Mouse (Mus musculus) heart, postnatal 25 days (tissue): Measurements from ENCODE around the gene Cep295nl. TPM values are rescaled to one million over a fixed set of nuclear protein-coding genes. Genes with fewer than 3 reads are reported as not detected.
A peak's percentile ranks its signal among the peaks of the same experiment; 100 is the strongest.

ENCODE experiments used
- DNase-seq: peaks from one replicate; pipeline ENCODE4 v3.0.0; 2022; ENCODE audit warnings: low spot score
- intact Hi-C: fragments of 180-260 bp; cut with DNase I; formaldehyde crosslinking; loops from one replicate; pipeline ENCODE4 v1.15.1; 2025
- total RNA-seq, 2 experiments: library from RNA; stranded (reverse); gene quantifications; 2 replicates each; pipeline ENCODE4 v1.2.3; 2021

Gene Cep295nl
- total RNA-seq, 2 experiments from 2014 or later: 0.84 to 1.1 TPM

DNA sequence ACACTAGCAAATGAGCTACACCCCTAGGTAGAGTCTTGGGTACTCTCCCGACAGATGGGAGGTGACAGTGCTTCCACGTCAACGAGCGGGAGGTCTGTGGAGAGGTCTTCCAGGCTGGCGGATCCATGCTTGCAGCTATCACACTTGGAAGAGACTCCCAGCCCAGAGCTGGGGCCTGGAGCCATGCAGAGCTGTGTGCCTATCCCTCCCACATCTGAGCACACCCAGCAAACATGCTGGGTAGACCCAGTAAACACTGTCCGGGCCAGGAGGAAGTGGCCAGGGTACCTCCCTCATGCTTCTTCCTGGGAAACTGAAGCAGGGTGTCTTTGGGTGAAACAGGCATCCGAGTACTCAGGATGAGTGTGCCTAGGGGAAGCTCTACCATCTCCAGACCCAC is 18.2 kb upstream of the Cep295nl start:
- intact Hi-C loops: no loop called here
- DNase-seq: no peak

DNA sequence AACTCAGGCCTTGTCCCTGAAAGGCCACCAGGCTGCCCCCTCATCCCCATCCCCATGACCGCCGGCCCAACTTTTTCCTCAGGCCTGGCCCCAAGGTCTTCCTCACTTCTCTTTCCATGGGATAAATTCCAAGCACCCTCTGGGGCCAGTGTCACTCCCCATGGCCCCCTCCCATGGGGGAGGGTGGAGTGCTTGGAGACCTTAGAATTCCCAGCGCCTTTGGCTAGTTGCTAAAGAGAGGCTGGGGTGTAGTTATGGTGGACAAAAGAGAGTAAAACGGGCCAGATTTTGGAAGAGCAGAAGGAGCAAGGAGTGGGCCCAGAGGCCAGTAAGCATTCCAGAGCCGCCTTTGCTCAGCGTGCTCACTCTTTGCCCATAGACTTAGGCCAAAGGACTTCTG is 13.3 kb upstream of the Cep295nl start, which contains the start of gene Timp2:
Gene Timp2 (minus strand): TSS at position 101 of the 400 bp plus-strand sequence.
- intact Hi-C loops: loop anchor here (1.0 kb wide), 1 partner anchor 38 kb away; no protein-coding TSS in a partner anchor
- no peak for DNase-seq

DNA sequence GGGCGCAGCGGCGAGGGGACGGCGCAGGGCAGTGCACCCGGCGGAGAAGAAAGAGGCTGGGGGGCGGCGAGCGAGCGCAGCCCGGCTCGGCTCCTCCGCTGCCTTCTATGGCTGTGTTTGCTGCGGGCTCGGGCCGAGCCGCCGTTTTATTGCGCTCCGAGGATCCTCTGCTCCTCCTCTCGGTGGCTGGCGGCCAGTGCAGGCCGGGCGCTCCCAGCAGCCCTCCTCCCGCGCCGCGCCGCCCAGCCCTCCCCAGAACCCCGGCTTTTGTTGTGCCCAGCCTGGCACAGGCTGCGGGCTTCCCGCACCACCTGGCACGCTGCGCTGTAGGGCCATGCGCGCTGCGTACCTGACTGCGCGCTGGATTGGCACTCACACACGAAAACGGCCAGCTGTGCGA is 12.9 kb upstream of the Cep295nl start:
- intact Hi-C loops: loop anchor here (1.0 kb wide), 1 partner anchor 38 kb away; no protein-coding TSS in a partner anchor
- peak; percentile 81 for DNase-seq

DNA sequence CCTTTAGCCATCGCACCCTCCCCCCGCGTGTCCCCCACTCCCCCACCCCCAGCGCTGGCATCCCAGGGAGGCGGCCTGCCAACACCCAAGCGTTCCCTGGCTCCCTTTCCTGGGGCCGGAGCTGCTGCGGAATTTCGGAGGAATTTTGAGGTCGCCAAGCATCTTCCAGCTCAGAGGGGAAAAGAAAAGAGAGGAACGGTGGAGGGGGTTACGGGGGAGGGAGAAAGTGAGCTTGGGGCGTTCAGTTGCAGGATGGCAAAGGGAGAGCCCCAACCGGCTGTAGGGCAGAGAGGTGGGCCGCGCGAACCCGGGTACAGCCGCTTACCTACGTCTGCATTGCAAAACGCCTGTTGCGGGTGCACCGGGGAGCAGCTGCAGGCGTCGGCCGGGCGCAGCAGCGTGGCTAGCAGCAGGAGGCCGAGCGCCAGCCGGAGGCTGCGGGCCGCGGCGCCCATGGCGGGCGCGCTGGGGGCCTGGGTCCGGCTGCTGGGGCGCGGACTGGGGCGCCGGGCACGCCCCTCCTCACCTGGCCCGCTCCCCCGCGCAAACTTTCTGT is 12.4 kb upstream of the Cep295nl start:
- intact Hi-C loops: loop anchor here (1.0 kb wide), 1 partner anchor 37 kb away; no protein-coding TSS in a partner anchor
- DNase-seq: no peak

DNA sequence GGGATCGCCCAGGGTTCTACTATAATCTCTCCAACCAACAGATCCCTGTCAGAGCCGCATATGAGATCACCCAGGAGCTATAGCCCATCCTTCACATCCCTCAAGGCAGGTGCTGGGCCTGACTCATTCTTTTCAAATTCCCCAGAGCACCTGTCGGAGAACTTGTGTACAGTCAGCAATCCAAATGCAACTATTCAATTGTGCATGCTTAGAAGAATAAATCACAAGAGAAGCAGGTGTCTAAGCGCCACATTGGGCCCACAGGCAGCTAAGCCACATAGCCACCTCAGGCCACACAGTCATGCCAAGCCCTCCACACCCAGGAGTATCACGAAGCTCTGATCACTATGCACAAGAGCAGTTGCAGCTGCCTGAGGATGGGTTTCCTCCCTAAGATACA is 7.2 kb upstream of the Cep295nl start:
- intact Hi-C loops: no loop called here
- DNase-seq: no peak

DNA sequence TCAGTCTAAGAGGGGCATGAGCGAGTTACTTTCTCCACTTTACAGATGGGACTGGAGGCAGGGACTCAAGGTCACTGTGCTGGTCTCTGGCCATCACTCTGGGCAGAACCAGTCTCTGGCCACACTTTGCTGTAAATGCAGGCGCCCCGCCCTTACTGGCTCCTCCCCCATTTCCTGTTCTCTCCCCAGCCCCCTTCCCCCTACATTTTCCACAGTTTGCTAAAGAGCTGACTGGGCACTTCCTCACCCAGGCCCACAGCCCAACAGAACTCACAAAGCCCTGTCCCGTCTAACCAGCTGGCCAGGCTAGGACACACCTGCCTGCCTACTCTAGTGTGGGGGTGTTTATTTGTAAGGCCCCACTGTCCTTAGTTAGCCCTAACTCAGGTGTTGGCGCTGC is 6.6 kb upstream of the Cep295nl start:
- intact Hi-C loops: no loop called here
- DNase-seq: no peak

DNA sequence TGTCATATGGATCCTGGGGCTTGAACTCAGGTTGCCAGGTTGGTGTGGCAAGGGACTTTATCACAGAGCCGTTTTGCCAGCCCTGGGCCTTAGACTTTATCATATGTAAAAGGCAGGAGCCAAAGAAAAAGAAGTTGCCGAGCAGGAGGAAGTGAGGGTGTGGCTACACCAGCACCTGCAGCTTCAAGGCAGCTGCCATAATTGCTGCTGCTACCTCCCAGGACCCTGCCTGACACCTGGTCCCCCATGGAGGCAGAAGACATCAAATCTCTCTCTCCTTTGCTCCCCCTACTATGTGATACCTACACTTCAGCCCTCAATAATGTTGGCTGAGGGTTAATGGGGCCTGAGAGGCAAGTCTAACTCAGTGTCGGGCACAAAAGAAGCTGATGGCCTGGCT is 6.1 kb upstream of the Cep295nl start:
- no peak for DNase-seq
- intact Hi-C loops: no loop called here

DNA sequence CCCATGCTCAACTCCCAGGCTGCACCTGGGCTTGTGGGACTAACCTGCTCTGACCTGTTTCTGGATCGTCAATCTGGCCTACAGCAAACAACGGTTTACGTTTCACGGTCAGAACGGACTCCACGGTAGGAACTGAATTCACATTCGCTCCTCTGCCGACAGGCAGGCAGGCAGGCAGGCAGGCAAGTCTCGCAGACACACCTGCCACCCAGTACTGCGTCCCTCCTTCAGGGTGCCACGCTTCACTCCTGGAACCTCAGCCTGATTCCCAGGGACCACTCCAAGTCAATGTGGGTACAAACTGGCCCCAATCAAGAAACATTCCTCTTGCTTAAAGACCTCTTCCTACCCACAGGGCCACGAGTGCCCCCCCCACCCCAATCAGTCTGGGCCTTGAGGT is 5.6 kb upstream of the Cep295nl start:
- DNase-seq: no peak
- intact Hi-C loops: no loop called here

DNA sequence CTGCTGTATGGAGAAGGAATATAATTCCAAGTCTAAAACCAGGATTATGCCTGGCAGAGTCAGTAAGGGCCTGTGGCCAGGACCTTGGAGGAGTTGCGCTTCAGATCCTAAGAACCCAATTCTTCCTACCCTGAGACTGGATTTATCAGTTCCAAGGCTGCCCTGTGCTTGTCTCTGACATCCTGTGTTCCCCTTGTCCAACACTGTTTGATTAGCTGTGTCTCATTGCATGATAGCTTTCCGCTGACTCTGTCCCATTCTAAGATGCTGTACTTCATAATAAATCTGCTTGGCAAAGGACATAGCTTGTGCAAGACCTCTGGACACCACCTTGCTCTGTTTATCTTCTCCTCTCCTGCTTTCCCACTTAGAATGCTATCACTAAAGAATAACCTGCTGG is 5.1 kb upstream of the Cep295nl start:
- intact Hi-C loops: no loop called here
- no peak for DNase-seq

DNA sequence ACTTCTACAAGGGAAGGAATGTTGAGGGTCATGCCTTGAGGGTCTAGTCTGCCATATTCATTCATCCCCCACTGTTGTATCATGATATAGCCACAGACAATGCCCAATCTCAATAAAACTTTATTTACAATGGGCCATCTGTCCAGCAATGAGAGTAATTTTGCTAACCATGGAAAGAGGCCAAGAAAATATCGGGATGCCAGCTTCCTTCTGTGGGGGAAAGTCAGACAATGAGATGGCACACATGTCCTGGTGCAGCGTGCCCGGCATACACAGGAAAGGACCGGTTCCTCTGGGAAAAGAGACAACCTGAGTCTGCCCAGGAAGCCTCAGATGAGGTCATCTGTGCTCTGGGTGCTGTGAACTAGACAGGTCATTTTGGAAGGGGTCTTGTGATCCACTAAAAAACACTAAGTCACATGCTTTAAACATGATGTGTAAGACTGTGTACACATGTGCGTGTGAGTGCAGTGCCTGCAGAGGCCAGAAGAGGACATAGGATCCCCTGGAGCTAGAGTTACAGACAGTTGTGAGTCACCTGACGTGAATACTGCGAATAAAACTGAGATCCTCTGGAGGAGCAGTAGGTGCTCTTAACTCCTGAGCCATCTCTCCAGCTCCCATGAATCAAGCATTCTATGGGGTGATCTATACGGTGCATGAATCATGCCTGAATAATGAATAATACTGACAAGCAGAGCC is 4.2 kb upstream of the Cep295nl start:
- intact Hi-C loops: no loop called here
- DNase-seq: no peak

DNA sequence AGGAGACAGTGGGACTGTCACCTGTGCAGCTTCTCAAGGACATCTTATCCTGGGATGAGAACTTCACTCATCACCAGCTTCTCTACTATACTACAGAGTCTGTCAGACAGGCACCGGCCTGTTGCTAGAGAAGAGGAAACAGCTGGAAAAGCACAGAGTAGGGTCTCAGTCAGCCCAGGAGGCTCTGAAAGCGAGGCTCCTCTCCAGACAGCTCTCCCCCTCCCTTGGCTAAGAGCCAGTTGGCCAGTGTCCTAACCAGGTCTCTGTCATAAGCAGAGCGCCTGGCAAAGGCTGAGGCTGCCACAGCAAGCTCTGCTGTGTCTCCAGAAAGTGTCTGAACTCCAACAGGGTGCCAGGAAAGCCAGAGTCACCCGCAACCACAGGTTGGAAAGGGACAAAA is 3.4 kb upstream of the Cep295nl start:
- intact Hi-C loops: no loop called here
- no peak for DNase-seq

DNA sequence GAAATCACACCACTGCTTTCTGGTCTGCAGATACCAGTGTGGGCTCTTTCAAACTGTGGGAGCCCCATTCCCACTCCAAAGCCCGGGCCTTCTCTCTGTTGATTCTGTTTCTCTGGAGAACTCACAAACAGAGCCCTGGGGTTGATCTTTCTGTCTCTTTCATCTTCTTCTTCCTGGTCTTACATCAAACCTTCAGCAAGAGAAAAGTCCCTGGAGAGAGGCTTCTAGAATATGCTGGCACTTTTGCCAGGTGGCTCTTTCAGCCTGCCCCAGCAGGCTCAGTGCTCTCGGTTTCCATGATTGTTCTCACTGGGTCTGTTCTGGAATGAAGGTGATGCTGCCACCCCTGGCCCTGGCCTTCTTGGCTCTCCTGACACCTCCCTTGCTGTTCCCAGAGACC is 1.3 kb upstream of the Cep295nl start:
- no peak for DNase-seq
- intact Hi-C loops: no loop called here

DNA sequence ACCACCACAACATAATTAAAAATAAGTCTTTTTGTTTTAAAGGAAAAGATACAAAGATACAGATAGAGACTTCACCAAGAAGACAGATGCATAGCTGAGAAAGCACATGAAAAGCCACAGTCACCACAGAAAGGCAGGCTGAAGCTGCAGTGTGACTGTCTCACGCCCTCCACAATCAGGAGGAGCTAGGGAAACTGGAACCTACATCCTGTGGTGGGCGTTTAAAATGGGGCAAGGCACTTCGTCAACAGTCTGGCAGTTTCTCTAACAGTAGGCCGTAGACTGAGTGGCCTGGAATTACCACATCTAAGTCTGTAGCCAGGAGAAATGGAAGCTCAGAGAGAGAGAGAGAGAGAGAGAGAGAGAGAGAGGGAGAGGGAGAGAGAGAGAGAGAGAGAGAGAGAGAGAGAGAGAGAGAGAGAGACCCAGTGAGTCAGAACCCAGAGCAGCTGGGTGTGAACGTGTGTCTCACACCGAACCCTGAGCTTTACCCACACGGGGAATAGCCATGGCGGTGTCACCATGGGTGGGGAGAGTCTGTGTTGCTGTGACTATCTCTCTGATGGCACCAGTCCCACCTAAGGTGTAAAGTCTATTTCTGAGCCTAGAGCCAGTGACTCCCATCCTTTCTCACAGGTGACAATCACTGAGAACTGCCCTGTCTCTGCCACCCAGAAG is 4.7 kb downstream of the Cep295nl start:
- intact Hi-C loops: no loop called here
- DNase-seq: no peak

DNA sequence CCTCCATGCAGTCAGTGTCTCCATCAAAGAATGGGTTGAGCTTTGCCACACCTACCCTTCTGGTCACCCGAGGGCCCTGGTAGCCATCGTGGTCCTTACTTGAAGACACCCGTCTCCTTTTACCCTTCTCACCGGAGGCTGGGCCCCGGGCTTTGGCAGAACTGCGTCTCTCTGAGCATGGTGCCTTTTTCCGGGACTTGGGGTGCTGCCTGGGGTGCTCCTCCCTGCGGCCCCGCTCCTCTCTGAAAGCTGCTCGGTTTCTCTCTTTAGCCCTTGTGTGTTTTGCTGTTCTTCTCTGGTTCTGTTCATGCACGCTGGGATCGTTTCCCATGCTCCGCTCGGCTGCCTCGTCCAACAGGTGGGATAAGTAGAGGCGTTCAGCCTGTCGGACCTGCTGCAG is 8.9 kb downstream of the Cep295nl start:
- DNase-seq: no peak
- intact Hi-C loops: no loop called here

DNA sequence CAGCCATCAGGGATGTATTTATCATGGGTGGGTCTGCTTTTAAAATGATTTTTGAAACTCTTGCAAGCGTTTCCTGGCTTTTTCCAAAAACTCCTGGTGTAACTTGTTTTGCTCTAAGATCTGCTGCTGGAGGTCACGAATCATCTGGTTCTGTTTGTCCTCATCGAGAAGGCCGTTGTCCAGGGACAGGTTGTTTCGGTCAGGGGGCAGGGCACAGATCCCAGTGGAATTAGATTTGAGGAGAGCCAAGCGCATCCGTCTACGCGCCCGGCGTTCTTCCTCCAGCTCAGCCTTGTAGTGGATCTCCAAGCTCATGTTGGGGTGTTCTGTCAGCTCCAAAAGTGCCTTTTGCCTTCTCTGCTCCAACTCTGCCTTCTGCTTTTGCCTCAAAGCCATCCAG is 9.9 kb downstream of the Cep295nl start:
- intact Hi-C loops: no loop called here
- no peak for DNase-seq

DNA sequence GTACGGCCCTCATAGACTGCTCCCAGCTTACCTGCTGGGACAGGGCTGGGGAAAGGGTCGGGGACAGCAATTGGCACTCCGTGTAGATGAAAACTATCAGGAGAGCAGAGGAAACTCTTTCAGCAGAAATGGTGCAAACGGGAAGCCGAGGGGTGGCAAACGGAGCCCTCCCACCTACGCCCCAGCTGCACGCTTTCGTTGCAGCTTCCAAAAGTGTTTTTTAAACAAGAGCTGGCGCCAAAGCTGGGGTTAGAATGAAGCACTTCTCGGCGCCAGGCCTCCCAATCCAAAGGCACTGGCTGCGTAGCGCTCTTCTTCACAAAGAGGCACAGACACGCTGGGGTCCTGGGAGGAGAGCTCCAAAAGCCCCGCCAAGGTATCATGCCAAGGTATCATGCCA is 11.5 kb downstream of the Cep295nl start:
- intact Hi-C loops: no loop called here
- DNase-seq: no peak

DNA sequence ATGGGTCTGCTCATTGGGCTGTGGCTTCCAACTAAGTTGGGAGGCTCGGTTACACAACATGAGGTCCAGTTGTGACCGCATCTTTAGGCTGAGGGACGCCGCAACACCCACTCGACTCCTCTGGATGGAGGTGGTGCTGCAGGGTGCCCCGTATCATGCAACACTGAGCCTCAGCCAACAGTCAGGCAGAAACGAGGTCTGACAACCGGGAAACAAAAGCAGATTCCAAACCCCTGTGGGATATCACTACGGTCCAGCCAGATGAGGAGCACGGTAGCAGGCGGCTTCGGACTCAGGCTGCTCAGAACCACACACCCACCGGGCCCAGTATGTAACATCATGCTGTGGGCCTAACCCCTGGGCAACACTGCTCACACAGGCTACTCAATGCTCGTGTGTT is 11.9 kb downstream of the Cep295nl start:
- intact Hi-C loops: no loop called here
- DNase-seq: no peak

DNA sequence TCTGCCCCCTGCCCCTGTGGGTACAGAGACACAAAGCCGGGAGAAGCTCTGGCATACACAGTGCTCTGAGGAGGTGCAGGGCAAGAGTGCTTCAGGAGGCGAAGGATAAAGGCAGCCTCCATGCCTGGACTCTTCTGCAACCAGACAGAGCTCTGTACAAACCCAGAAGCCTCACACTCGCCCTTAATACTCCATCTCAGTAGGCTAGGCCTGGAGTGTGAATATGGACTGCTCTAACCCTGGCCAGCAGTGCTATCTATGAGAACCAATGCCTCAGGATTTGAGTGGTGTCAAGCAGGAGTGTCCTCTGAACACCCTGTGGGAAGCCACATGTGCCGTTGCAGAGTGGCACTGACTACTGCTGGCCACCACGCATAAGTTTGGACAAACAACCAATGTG is 13.4 kb downstream of the Cep295nl start:
- intact Hi-C loops: no loop called here
- no peak for DNase-seq

DNA sequence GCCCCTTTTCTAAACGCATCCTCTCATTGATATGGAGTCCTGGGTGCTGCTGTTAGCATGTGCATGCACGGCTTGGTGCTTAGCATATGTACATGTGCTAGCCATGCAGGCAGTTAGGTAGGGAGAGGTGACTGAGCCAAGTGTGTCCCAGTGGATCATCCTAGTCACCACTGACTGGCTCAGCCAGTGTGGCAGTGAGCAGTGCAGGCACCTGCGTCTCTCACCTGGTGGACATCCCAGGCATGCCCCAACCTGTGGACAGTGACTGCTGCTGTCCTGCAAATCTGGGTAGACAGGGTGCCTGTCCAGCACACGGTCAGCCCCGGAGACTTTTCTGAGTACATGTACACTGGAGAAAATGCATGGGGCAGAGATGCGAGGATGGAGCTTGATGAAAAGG is 13.8 kb downstream of the Cep295nl start:
- DNase-seq: no peak

DNA sequence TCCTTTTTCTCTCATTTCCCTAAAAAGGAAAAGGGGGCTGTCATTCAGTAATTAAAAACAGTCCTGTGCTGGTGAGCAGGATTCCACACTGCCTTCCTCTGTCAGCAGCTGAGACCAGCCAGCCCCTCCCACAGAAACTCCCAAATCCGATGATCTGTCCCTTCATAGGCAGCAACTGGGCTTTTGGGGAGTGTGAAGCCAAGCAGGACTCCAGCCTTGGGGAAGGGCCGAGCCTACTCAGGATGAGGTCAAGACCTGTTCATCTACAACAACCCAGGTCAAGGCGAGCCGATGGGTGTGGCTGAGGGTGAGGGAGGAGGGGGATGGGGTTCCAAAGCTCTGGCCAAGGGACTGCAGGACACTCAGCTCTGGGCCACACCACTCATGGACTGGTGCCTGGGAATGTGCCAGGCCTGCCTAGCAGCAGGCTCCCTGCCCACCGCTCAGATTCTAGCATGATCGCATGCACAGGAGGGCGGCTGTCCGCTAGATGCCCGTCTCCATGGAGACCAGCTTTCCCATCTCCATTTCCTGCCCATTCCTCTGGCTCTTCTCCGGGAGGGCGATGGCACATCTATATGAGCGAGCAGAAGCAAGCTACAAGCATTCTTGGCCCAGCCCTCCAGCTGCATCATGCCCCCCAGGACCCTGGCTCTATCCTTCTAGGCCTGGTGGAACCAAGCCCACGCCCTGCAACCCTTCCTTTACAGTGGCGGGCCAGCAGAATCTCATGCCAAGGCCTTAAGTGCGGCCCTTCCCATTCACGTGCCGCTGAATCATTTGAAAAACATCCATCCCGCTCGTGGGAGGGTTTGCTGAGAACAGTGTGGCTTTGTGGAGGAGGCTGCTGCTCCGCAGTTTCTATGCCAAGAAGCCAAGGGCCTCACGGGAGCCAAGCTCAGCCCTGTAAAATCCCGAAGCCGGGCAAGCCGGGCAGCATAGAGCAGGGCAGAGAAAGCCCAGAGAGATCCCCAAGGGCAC is 15.0 kb downstream of the Cep295nl start:
- intact Hi-C loops: no loop called here
- DNase-seq: peak; percentile 80

More for the DNA sequence above, 13.8 kb downstream of the Cep295nl start:
- intact Hi-C loops: no loop called here
